Mouse (Mus musculus) retina, embryonic 14.5 days (tissue): ENCODE data around the gene Gltp.
A peak's percentile ranks its signal among the peaks of the same experiment; 100 is the strongest.

Experiments used
- DNase-seq: peaks from one replicate; pipeline ENCODE4 v3.0.0-alpha.2; 2015; ENCODE audit warnings: low spot score

The Gltp gene

DNA sequence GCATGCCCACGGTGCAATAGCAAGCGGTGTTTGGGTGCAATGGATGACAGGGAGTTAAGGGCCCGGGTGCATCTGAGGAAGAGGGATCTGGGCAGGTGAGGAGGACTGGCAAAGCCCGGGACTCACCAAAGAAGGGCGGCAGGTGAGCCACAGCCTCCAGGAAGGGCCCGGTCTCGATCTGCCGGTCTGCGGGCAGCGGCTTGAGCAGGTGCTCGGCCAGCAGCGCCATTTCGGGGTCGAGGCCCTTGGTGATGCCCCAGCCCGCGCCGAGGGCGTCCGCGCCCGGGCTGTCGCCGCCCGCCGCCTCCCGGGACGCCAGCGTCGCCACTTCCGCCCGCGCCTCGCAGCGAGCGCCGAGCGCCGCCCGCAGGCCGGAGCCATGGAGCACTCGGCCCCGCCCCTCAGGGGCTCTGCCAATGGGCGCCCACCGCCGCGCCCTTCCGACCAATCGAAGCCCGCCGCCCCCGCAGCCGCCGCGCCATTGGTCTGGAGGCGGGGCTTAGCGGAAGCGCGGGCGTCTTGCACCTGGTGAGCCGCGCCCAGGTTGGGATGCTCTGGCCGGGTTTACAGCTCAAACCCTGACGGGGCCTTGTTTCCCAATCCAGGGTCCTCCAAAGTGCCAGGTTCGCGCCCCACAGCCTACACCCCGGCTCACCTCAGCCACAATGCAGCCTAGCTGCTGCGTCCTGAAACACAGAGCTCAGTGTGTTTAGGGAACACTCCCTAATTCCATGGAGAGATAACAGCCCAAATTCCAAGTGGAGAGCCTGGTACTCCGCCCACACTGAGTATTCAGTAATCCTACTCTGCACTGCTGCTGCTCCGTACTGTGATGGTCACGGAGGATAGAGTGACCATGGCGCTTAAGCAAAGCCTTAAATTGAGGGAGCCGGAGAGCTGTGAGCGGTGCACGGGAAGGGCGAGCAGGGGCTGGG, at the start of gene Gltp:
Gltp (minus strand) TSS at position 352 of the 935 bp plus-strand sequence.
- DNase-seq, result peak; percentile 96

DNA sequence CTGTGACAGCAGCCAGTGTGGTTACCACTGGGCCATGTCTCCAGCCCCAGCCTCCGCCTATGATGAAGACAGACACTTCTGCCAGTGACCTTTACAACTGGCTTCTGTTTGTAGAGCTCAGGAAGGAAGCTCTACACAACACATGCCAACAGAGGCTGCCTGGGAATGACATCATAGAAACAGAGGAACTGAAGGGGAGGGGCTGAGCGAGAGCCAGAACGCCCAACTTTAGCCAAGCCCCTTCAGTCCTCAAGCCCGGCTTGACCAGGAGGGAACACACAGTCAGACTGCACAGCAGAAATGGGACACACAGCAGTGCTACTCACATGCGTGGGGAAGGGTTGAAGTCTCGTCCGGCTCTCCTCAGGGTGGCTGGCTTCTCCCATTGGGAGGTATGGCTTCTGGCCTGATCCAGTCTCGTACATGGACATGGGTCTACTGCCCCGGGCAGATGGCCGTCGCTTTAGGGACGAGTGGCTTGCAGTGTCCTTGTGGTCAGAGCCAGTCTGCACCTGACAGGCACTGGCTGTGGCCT, 48.0 kb upstream of the Gltp start:
- no peak for DNase-seq

GRCm38 (mm10) chr5:114737090-114737887, 46.5 kb upstream of the Gltp start:
- no peak for DNase-seq

DNA sequence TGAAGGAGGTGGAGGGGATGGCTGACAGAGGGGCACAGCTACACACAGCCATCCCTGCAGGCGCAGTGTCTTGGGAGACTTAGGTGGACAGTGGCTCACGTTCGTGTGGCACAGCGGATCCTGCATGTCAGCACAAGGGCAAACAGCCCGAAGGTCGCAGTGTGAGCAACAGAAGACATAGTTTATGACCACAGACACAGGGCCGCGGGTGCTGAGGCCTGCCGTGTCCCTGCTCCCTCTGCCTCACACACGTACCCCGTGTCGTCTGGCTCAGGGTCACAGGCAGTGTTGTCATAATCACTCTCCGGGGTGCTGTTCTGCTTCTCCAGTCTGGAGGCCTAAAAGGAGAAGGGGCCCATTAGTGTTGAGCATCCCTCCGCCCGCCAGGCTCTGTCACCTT, 42.8 kb upstream of the Gltp start:
- no peak for DNase-seq

DNA sequence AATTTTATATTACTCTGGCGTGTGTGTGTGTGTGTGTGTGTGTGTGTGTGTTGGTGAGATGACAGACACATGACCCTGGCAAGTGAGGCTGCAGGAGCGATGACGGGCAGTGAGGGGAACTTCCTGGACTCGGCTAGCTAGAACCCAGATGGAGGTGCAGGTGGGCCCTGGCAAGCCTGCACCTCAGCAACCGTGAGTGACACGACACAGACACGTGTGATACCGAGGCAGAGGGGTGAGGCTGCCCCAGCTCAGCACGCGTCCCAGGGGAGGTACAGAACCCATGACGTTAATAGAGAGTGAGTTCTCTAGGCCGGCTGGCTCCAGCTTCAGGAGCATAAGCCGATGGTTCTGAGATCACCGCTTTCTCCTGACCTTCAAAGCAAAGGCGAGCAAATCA, 41.2 kb upstream of the Gltp start:
- DNase-seq, result no peak

- no peak for DNase-seq
Observed at GRCm38 (mm10) chr5:114731498-114731897, 40.7 kb upstream of the Gltp start.

- DNase-seq, result no peak
Observed at GRCm38 (mm10) chr5:114730129-114730528, 39.3 kb upstream of the Gltp start.

- DNase-seq, result no peak
Observed at GRCm38 (mm10) chr5:114728160-114728559, 37.4 kb upstream of the Gltp start.

GRCm38 (mm10) chr5:114722846-114723245, 32.1 kb upstream of the Gltp start:
- no peak for DNase-seq

DNA sequence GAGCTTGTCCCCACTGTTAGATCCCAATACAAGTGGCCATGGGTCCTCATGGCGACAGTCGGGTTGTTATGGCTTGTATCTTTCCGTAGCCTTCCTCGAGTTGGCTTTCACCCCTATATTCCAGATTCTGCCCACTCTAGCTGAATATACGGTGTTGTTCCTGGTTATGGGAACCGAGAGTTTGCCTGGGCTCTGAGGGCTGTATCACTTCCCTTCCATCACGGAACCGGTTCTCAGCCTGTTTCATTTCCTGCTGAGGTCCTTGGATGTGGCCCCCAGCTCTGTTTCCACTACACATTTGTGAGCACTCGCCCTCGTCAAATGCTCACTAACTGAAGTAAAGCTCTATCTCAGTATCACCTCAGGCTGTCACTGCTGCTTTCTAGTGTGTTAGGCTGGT, 31.2 kb upstream of the Gltp start:
- DNase-seq, result no peak

GRCm38 (mm10) chr5:114720784-114721183, 30.0 kb upstream of the Gltp start:
- no peak for DNase-seq

DNA sequence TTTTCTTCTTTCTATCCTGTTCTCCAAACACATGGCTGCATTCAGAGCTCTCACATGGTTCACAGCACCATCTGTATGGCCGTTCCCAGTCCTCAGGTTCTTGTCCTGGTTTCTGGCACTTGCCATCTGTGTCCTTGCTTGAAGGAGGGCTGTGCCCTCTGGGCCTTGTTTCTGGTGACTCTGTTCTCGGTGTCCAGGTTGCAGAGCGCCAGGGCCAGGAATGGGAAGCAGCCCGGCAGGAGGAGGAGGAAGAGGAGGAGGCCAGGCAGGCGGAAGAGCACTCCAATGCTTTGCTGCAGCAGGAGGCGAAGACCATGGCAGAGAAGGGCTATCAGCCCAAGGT, 29.1 kb upstream of the Gltp start:
- DNase-seq, result no peak

GRCm38 (mm10) chr5:114719003-114719927, 28.5 kb upstream of the Gltp start:
- DNase-seq, result no peak

- DNase-seq, result no peak
Observed at GRCm38 (mm10) chr5:114718483-114718882, 27.7 kb upstream of the Gltp start.

DNA sequence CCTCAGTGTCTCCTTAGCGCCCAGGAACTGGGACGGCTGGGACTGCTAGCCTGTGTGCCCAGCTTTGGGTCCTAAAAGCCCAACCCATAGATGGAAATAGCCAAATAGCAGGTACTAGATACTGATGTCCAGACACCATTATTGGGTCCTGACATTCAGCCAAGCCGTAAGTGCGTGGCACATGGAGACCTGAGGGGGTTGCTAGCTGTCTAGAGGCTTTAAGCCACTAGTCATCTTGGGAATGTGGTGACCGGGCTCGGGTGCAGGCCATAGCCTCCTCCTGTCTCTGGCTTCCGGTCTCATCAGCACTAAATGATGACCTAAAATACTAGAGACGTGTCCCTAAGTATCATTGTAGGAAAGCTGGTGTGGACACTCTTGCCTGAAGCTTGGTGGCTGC, 27.2 kb upstream of the Gltp start:
- no peak for DNase-seq

- DNase-seq, result no peak
Observed at GRCm38 (mm10) chr5:114717292-114717691, 26.5 kb upstream of the Gltp start.

GRCm38 (mm10) chr5:114714551-114714950, 23.8 kb upstream of the Gltp start:
- DNase-seq, result no peak

DNA sequence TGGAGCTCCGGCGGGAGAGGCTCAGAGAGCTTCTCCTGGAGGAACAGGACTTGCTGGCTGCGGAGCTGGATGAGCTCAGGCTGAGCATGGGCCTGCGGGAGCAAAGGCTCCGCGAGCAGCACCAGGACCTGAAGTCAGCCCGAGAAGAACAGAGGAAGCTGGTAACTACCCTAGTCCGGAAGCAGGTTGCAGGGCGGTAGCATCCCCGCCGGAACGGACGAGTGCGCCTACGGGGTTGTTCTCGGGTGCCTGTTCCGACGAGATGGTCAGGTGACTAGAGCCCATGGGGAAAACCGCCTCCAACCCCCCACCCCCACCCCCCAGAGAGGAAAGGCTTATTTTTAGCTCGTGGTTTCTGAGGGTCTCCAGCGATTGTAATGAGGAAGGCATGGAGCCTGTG, 18.6 kb upstream of the Gltp start:
- DNase-seq, result no peak

- no peak for DNase-seq
Observed at GRCm38 (mm10) chr5:114708491-114708890, 17.7 kb upstream of the Gltp start.

DNA sequence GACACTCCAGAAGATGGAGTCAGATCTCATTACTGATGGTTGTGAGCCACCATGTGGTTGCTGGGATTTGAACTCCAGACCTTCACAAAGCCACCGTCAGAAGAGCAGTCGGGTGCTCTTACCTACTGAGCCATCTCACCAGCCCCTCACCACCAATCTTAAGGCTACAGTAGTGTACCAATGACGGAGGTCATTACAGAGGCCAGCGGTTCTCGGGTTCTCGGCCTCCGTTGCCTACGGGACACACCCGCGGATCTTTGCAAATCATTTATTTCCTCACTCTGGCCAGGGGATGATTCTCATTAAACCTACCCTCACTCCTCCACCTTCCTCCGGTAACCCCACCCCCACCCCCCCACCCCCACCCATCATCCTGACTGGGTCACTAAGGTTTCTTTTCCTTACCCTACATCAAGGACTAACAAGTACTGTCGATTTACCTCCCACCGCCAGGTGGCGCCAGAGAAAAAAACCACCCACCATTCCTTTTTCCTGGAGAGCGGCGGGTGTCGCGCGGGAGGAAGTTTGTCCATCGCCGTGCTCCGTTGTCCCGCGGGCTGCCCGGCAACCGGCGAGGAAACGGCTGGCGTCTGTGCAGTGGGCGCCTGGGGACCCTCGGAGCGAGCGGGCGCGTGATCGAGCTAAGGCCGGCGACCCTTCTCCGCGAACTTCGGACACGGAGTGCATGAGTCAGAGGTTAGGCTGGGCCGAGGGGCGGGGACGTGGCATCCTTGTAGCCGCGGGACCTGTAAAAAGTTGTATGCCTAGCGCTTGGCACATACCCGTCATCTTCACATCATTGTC, 16.7 kb upstream of the Gltp start, which contains the start of gene Tchp:
Tchp (plus strand) TSS at position 496 of the 804 bp plus-strand sequence.
- peak; percentile 99 for DNase-seq
